Mouse (Mus musculus): Measurements from ENCODE around the gene Oser1. TPM values are rescaled to one million over a fixed set of nuclear protein-coding genes. Genes with fewer than 3 reads are reported as not detected.
"Not testable (repeated sequence)": the region's sequence is repeated elsewhere in the genome, so short reads cannot be mapped to it uniquely, and the experiment has no call there.

Oser1 gene
- polyA plus RNA-seq, 1 experiment: 3.5 TPM

- TF ChIP-seq GATA1 (IDR thresholded peaks at IDR 0.05; ENCODE audit: borderline replicate concordance, low read length) (no peak), FLI1 (IDR thresholded peaks at IDR 0.05; ENCODE audit: low read length) (no peak)
- H3K4me3 ChIP-seq (replicated peaks): no peak overlapping the region
- no peaks in the 10 kb centered on the region for H3K27me3 ChIP-seq (replicated peaks)
- no peaks in the 10 kb centered on the region for H3K9me3 ChIP-seq
- H3K36me3 ChIP-seq (replicated peaks; ENCODE audit: low read length): peaks cover 88% of the 10 kb centered on the region
- peaks cover 8% of the 10 kb centered on the region; the same call in 1 of the 2 replicates for H3K4me1 ChIP-seq
Observed at GRCm38 (mm10) chr2:163411840-163412239, 12.7 kb downstream of the Oser1 start.

GRCm38 (mm10) chr2:163411344-163411743 is 13.2 kb downstream of the Oser1 start:
- peaks cover 88% of the 10 kb centered on the region for H3K36me3 ChIP-seq (replicated peaks; ENCODE audit: low read length)

GRCm38 (mm10) chr2:163410211-163410610 is 14.3 kb downstream of the Oser1 start:
- Histone ChIP-seq H3K36me3 (replicated peaks; ENCODE audit: low read length) (peaks cover 85% of the 10 kb centered on the region), H3K9me3 (no peaks in the 10 kb centered on the region), H3K4me1 (0 out of 2 replicates have a peak, but pooled peaks cover 4% of the 10 kb centered on the region), H3K27me3 (replicated peaks) (no peaks in the 10 kb centered on the region), H3K4me3 (replicated peaks) (no peak overlapping the region)
- TF ChIP-seq GATA1 (IDR thresholded peaks at IDR 0.05; ENCODE audit: borderline replicate concordance, low read length): no peak
- TF ChIP-seq FLI1 (IDR thresholded peaks at IDR 0.05; ENCODE audit: low read length): no peak

More at GRCm38 (mm10) chr2:163411344-163411743, 13.2 kb downstream of the Oser1 start:
- not testable (repeated sequence) for H3K4me1 ChIP-seq; H3K4me3 ChIP-seq (replicated peaks); H3K9me3 ChIP-seq; H3K27me3 ChIP-seq (replicated peaks)

DNA sequence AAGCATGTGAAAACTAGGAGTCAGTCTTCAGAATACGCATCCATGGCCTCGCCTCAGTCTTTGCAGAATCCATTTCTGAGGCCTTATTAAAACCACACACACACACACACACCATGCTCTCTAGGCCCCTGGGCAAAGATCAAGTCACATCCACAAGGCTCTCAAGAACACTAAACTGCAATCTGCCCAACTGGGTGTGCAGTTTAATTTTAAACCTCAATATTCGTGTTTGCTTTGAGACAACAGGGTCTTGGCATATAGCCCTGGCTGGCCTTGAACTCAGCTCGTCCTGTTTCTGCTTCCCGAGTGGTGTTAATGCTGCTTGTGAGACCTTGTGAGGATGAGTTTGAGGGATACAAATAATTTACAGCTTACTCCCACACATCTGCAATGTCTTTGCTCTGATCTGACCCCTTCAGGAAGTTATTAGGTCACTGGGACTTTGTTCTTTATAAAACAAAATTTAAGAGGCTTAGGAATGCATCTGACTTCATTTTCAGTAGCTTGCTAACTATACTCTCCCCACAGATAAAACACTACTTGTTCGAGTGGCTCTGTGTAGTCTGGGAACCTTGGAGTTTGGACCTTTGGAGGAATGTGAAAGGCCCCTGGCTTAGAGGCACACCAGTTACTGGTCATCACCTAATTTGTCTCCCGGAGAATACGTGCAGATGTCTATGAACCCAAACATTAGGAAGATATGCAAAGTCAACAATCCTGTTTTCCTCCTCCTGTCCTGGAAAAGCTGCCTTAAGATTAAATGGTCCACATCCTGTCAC is 20.3 kb downstream of the Oser1 start:
- no peaks in the 10 kb centered on the region for H3K9me3 ChIP-seq
- TF ChIP-seq GATA1 (IDR thresholded peaks at IDR 0.05; ENCODE audit: borderline replicate concordance, low read length) (no peak), FLI1 (IDR thresholded peaks at IDR 0.05; ENCODE audit: low read length) (no peak)
- H3K36me3 ChIP-seq (replicated peaks; ENCODE audit: low read length): peaks cover 40% of the 10 kb centered on the region
- no peaks in the 10 kb centered on the region for H3K4me1 ChIP-seq
- peaks cover 5% of the 10 kb centered on the region for H3K27me3 ChIP-seq (replicated peaks)
- H3K4me3 ChIP-seq (replicated peaks): no peak overlapping the region

DNA sequence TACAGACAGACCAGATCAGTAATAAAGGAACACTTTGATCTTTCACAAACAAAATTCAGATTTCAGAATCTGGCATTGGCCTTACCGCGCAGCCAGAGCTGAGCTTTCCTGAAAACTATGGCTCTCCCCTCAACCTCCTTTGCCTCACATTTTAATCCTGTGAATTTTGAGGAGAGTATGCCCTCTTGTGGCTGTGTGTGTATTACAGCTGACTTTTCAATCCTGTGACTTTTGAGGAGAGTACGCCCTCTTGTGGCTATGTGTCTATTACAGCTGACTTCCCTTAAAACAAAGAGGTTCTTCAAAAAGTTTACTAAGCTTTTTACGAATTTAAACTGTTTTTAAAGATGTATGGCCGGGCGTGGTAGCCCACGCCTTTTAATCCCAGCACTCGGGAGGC is 23.3 kb downstream of the Oser1 start:
- TF ChIP-seq FLI1 (IDR thresholded peaks at IDR 0.05; ENCODE audit: low read length) (no peak), GATA1 (IDR thresholded peaks at IDR 0.05; ENCODE audit: borderline replicate concordance, low read length) (no peak)
- Histone ChIP-seq H3K4me1 (no peaks in the 10 kb centered on the region), H3K27me3 (replicated peaks) (peaks cover 28% of the 10 kb centered on the region), H3K36me3 (replicated peaks; ENCODE audit: low read length) (peaks cover 17% of the 10 kb centered on the region), H3K4me3 (replicated peaks) (no peak overlapping the region), H3K9me3 (no peaks in the 10 kb centered on the region)

DNA sequence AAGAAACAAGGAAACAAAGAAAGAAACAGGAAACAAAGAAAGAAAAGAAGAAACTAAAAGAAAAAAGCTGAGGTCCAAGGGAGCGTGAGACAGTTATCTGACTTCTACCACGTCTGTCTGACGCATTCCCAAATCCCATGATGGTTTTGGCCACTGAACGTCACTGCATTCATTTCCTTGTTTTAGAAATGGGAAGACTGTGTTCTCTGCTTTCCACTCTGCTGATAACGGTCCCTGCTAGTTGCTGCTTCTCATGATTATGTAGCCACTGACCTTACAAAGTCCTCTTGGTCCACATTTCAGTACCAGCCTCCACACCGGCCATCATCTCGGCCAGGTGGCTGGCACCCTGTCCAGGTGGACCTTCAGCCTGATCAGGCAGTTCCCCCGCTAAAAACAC is 25.3 kb downstream of the Oser1 start:
- H3K27me3 ChIP-seq (replicated peaks): peaks cover 44% of the 10 kb centered on the region
- H3K4me3 ChIP-seq (replicated peaks): no peak overlapping the region
- no peaks in the 10 kb centered on the region for H3K9me3 ChIP-seq
- no peak for TF ChIP-seq GATA1 (IDR thresholded peaks at IDR 0.05; ENCODE audit: borderline replicate concordance, low read length)
- TF ChIP-seq FLI1 (IDR thresholded peaks at IDR 0.05; ENCODE audit: low read length): no peak
- no peaks in the 10 kb centered on the region for H3K4me1 ChIP-seq
- peaks cover 3% of the 10 kb centered on the region for H3K36me3 ChIP-seq (replicated peaks; ENCODE audit: low read length)

GRCm38 (mm10) chr2:163398770-163399169 is 25.7 kb downstream of the Oser1 start:
- Histone ChIP-seq H3K4me1 (no peaks in the 10 kb centered on the region), H3K4me3 (replicated peaks) (no peak overlapping the region), H3K27me3 (replicated peaks) (peaks cover 48% of the 10 kb centered on the region), H3K36me3 (replicated peaks; ENCODE audit: low read length) (no peaks in the 10 kb centered on the region), H3K9me3 (no peaks in the 10 kb centered on the region)
- TF ChIP-seq GATA1 (IDR thresholded peaks at IDR 0.05; ENCODE audit: borderline replicate concordance, low read length): no peak
- TF ChIP-seq FLI1 (IDR thresholded peaks at IDR 0.05; ENCODE audit: low read length): no peak

DNA sequence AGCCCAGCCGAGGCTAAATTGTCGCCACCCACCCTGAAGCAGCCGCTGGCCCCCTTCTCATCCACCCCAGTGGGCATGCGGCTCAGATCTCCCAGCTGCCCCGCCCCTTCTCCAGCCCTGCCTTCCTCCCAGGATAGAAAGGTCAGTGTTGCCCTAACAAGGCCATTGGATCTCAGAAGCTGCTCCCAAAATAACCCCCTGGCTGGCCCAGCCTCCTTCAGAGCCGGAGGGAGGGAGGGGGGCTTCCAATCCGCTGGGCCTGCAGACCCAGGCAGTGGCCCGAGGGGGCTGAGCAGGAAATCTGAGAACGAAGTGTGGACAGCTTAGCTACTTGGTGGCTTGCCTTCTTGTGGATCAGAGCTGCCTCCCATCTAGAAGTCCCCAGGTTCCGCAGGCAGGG is 26.6 kb downstream of the Oser1 start, which contains the start of gene Jph2:
TSS of gene Jph2 (minus strand) at position 89 of the 400 bp plus-strand sequence.
- TF ChIP-seq GATA1 (IDR thresholded peaks at IDR 0.05; ENCODE audit: borderline replicate concordance, low read length): no peak
- TF ChIP-seq FLI1 (IDR thresholded peaks at IDR 0.05; ENCODE audit: low read length): no peak
- Histone ChIP-seq H3K27me3 (replicated peaks) (peaks cover 56% of the 10 kb centered on the region), H3K4me1 (no peaks in the 10 kb centered on the region), H3K36me3 (replicated peaks; ENCODE audit: low read length) (no peaks in the 10 kb centered on the region), H3K4me3 (replicated peaks) (no peak within 1 kb of the TSS), H3K9me3 (no peaks in the 10 kb centered on the region)

- H3K36me3 ChIP-seq (replicated peaks; ENCODE audit: low read length): no peaks in the 10 kb centered on the region
- H3K27me3 ChIP-seq (replicated peaks): peaks cover 59% of the 10 kb centered on the region
- H3K4me3 ChIP-seq (replicated peaks): no peak overlapping the region
- H3K9me3 ChIP-seq: no peaks in the 10 kb centered on the region
- H3K4me1 ChIP-seq: no peaks in the 10 kb centered on the region
- TF ChIP-seq FLI1 (IDR thresholded peaks at IDR 0.05; ENCODE audit: low read length) (no peak), GATA1 (IDR thresholded peaks at IDR 0.05; ENCODE audit: borderline replicate concordance, low read length) (no peak)
Observed at GRCm38 (mm10) chr2:163397071-163397470, 27.4 kb downstream of the Oser1 start.

GRCm38 (mm10) chr2:163394977-163395376 is 29.5 kb downstream of the Oser1 start:
- Histone ChIP-seq H3K9me3 (no peaks in the 10 kb centered on the region), H3K36me3 (replicated peaks; ENCODE audit: low read length) (no peaks in the 10 kb centered on the region), H3K27me3 (replicated peaks) (peaks cover 73% of the 10 kb centered on the region), H3K4me1 (no peaks in the 10 kb centered on the region), H3K4me3 (replicated peaks) (no peak overlapping the region)
- no peak for TF ChIP-seq GATA1 (IDR thresholded peaks at IDR 0.05; ENCODE audit: borderline replicate concordance, low read length)
- TF ChIP-seq FLI1 (IDR thresholded peaks at IDR 0.05; ENCODE audit: low read length): no peak

Measured in megakaryocyte, embryonic 14.5 days (primary cell).